Mouse (Mus musculus): ENCODE data around the gene Foxf2. TPM values are rescaled to one million over a fixed set of nuclear protein-coding genes. Genes with fewer than 3 reads are reported as not detected.

The Foxf2 gene
- total RNA-seq, 1 experiment = 0.80 TPM

DNA sequence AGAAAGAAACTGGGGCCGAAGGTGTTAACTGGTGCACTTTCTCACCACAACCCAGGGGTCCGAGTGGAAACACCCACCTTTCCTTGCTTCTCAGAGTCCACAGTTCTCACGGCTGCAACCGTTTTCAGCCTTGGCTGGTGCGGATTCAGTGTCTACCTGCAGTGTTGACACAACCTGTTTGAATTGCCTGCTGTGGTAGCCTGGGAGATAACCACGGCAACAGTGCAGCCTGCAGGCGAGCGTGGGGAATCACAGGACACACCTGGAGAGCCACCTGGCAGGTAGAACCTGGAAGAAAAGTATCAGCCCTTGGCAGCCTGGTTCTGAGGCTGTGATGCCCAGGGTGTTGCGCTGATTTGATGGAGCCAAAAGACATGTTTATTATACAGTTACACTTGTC lies 45.8 kb upstream of the Foxf2 start:
- H3K27ac ChIP-seq (ENCODE audit: insufficient read depth, low read depth, low read length, poor library complexity, severe bottlenecking) = no peak overlapping the region
- no peak for DNase-seq (ENCODE audit: low read depth, low spot score)
- no peak; the same call in 1 of the 2 replicates for TF ChIP-seq ZC3H11A (IDR thresholded peaks at IDR 0.05; ENCODE audit: borderline replicate concordance, low read depth, low read length)
- no peak for TF ChIP-seq CHD2 (IDR thresholded peaks at IDR 0.05; ENCODE audit: low read depth, low read length)
- no peak for TF ChIP-seq MAFK (IDR thresholded peaks at IDR 0.05; ENCODE audit: insufficient read depth, low read depth, low read length)
- no peak for TF ChIP-seq HCFC1 (IDR thresholded peaks at IDR 0.05; ENCODE audit: borderline replicate concordance, insufficient read depth, low read length)
- no peak for TF ChIP-seq ZNF384 (IDR thresholded peaks at IDR 0.05; ENCODE audit: low read depth, low read length)
- no peaks in the 10 kb centered on the region for H3K4me1 ChIP-seq (ENCODE audit: control insufficient read depth in 2 of 2, insufficient read depth in 2 of 2, low read length in 2 of 2, poor library complexity in 1 of 2)
- in situ Hi-C loops (cut with MboI; ENCODE audit: low sequenced_read_pairs in 2 of 2, unreplicated experiment in 2 of 2) = no loop called here
- no peak overlapping the region for H3K9ac ChIP-seq (ENCODE audit: insufficient read depth, low read depth, low read length, poor library complexity, severe bottlenecking)
- H3K9me3 ChIP-seq (ENCODE audit: control insufficient read depth, insufficient read depth, low read depth, low read length) = no peaks in the 10 kb centered on the region
- no peak overlapping the region for H3K4me3 ChIP-seq (ENCODE audit: insufficient read depth in 1 of 2, low read depth in 1 of 2, low read length in 2 of 2, poor library complexity in 1 of 2, severe bottlenecking in 1 of 2)
- H3K36me3 ChIP-seq (ENCODE audit: control insufficient read depth, insufficient read depth, low read length, poor library complexity, severe bottlenecking) = no peaks in the 10 kb centered on the region

DNA sequence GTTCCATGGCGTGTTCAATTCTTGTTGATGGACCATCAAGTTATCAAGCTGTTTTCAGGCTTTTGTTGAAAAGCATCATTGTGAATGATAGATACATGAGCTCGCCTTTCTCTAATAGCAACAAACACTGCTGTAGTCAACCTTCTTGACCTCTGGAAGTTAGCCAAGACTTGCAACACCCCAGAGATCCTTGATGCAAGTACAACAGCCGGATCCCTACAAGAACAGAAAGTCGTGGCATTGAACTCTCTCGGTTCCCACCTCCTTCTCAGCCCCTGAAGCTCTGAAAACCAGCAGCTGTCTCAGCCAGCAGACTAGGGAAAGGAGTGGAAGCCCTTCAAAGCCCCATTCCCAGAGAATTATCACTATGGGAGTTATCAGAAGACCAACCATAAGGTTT lies 38.3 kb upstream of the Foxf2 start:
- Histone ChIP-seq H3K9me3 (ENCODE audit: control insufficient read depth, insufficient read depth, low read depth, low read length) (no peaks in the 10 kb centered on the region), H3K4me1 (ENCODE audit: control insufficient read depth in 2 of 2, insufficient read depth in 2 of 2, low read length in 2 of 2, poor library complexity in 1 of 2) (no peaks in the 10 kb centered on the region), H3K4me3 (ENCODE audit: insufficient read depth in 1 of 2, low read depth in 1 of 2, low read length in 2 of 2, poor library complexity in 1 of 2, severe bottlenecking in 1 of 2) (no peak overlapping the region), H3K27ac (ENCODE audit: insufficient read depth, low read depth, low read length, poor library complexity, severe bottlenecking) (no peak overlapping the region), H3K36me3 (ENCODE audit: control insufficient read depth, insufficient read depth, low read length, poor library complexity, severe bottlenecking) (no peaks in the 10 kb centered on the region), H3K9ac (ENCODE audit: insufficient read depth, low read depth, low read length, poor library complexity, severe bottlenecking) (no peak overlapping the region)
- TF ChIP-seq MAFK (IDR thresholded peaks at IDR 0.05; ENCODE audit: insufficient read depth, low read depth, low read length) = no peak
- no peak for TF ChIP-seq ZNF384 (IDR thresholded peaks at IDR 0.05; ENCODE audit: low read depth, low read length)
- no peak for TF ChIP-seq HCFC1 (IDR thresholded peaks at IDR 0.05; ENCODE audit: borderline replicate concordance, insufficient read depth, low read length)
- no peak for TF ChIP-seq CHD2 (IDR thresholded peaks at IDR 0.05; ENCODE audit: low read depth, low read length)
- TF ChIP-seq ZC3H11A (IDR thresholded peaks at IDR 0.05; ENCODE audit: borderline replicate concordance, low read depth, low read length) = no peak
- no peak for DNase-seq (ENCODE audit: low read depth, low spot score)
- in situ Hi-C loops (cut with MboI; ENCODE audit: low sequenced_read_pairs in 2 of 2, unreplicated experiment in 2 of 2) = no loop called here

DNA sequence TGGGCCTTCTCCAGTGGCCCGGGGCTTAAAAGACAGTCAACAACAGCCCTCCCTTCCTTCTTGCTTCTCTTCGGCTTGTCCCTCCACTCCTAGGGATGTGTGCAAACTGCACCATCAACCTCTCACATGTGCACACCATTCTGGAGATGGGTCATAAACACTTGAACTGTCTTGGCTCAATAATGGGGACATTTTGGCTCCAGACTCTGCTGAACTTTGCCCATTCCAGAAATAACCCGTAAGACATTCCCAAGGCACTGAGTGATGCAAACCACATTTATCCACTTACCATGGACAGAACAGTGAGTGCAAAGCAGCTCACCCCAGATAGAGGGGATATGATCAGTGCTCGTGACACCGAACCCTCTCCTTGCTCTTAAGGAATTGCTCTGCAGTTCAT lies 26.0 kb upstream of the Foxf2 start:
- Histone ChIP-seq H3K9ac (ENCODE audit: insufficient read depth, low read depth, low read length, poor library complexity, severe bottlenecking) (no peak overlapping the region), H3K36me3 (ENCODE audit: control insufficient read depth, insufficient read depth, low read length, poor library complexity, severe bottlenecking) (no peaks in the 10 kb centered on the region), H3K27ac (ENCODE audit: insufficient read depth, low read depth, low read length, poor library complexity, severe bottlenecking) (no peak overlapping the region), H3K4me1 (ENCODE audit: control insufficient read depth in 2 of 2, insufficient read depth in 2 of 2, low read length in 2 of 2, poor library complexity in 1 of 2) (no peaks in the 10 kb centered on the region), H3K9me3 (ENCODE audit: control insufficient read depth, insufficient read depth, low read depth, low read length) (no peaks in the 10 kb centered on the region), H3K4me3 (ENCODE audit: insufficient read depth in 1 of 2, low read depth in 1 of 2, low read length in 2 of 2, poor library complexity in 1 of 2, severe bottlenecking in 1 of 2) (no peak overlapping the region)
- in situ Hi-C loops (cut with MboI; ENCODE audit: low sequenced_read_pairs in 2 of 2, unreplicated experiment in 2 of 2) = no loop called here
- no peak for DNase-seq (ENCODE audit: low read depth, low spot score)
- TF ChIP-seq ZNF384 (IDR thresholded peaks at IDR 0.05; ENCODE audit: low read depth, low read length) = no peak
- TF ChIP-seq MAFK (IDR thresholded peaks at IDR 0.05; ENCODE audit: insufficient read depth, low read depth, low read length) = no peak
- no peak for TF ChIP-seq HCFC1 (IDR thresholded peaks at IDR 0.05; ENCODE audit: borderline replicate concordance, insufficient read depth, low read length)
- no peak for TF ChIP-seq ZC3H11A (IDR thresholded peaks at IDR 0.05; ENCODE audit: borderline replicate concordance, low read depth, low read length)
- no peak for TF ChIP-seq CHD2 (IDR thresholded peaks at IDR 0.05; ENCODE audit: low read depth, low read length)

- Histone ChIP-seq H3K4me1 (ENCODE audit: control insufficient read depth in 2 of 2, insufficient read depth in 2 of 2, low read length in 2 of 2, poor library complexity in 1 of 2) (no peaks in the 10 kb centered on the region), H3K9ac (ENCODE audit: insufficient read depth, low read depth, low read length, poor library complexity, severe bottlenecking) (no peak overlapping the region), H3K36me3 (ENCODE audit: control insufficient read depth, insufficient read depth, low read length, poor library complexity, severe bottlenecking) (no peaks in the 10 kb centered on the region), H3K9me3 (ENCODE audit: control insufficient read depth, insufficient read depth, low read depth, low read length) (no peaks in the 10 kb centered on the region), H3K4me3 (ENCODE audit: insufficient read depth in 1 of 2, low read depth in 1 of 2, low read length in 2 of 2, poor library complexity in 1 of 2, severe bottlenecking in 1 of 2) (no peak overlapping the region), H3K27ac (ENCODE audit: insufficient read depth, low read depth, low read length, poor library complexity, severe bottlenecking) (no peak overlapping the region)
- DNase-seq (ENCODE audit: low read depth, low spot score) = no peak
- no peak for TF ChIP-seq CHD2 (IDR thresholded peaks at IDR 0.05; ENCODE audit: low read depth, low read length)
- TF ChIP-seq ZNF384 (IDR thresholded peaks at IDR 0.05; ENCODE audit: low read depth, low read length) = no peak
- no peak for TF ChIP-seq MAFK (IDR thresholded peaks at IDR 0.05; ENCODE audit: insufficient read depth, low read depth, low read length)
- no peak for TF ChIP-seq HCFC1 (IDR thresholded peaks at IDR 0.05; ENCODE audit: borderline replicate concordance, insufficient read depth, low read length)
- TF ChIP-seq ZC3H11A (IDR thresholded peaks at IDR 0.05; ENCODE audit: borderline replicate concordance, low read depth, low read length) = no peak
- in situ Hi-C loops (cut with MboI; ENCODE audit: low sequenced_read_pairs in 2 of 2, unreplicated experiment in 2 of 2) = loop anchor here (25.0 kb wide), 2 partner anchors 517 to 1042 kb away; no protein-coding TSS in a partner anchor
Measured at GRCm38 (mm10) chr13:31603964-31604363, 21.7 kb upstream of the Foxf2 start.
